In the genomic region with DNA sequence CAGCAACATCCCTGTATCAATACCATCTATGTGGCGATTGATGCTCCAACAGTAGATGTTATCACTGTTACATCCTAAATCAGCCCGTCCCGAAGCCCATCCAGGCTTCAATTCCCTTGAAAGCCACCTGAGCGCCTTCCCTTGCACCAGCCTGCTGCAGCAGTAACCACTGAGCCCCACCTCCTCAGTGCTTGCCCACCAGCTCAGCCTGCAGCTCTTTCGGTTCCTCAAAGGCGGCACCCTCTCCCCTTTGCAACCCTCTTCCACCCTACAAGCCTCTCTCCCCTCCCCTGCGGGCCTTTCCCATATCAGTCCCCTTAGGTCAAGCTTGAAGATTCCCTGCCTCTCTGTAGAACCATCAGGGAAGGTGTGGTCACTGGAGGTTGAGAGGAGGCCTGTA, we compare ENCODE assay signal across 25 mouse cellular contexts. TPM values are rescaled to one million over a fixed set of nuclear protein-coding genes. Genes with fewer than 3 reads are reported as not detected.
A peak's percentile ranks its signal among the peaks of the same experiment; 100 is the strongest.
DNase-seq lines count a peak whose midpoint lies in the region; ATAC-seq and TF ChIP-seq lines count a peak whose summit lies in the region.
"Had no signal": no experiment of that assay in that cellular context is flagged by ENCODE, and none has a peak within 500 bp of the region (broad histone marks: within the 10 kb centered on the region; RNA-seq: fewer than 3 reads in every experiment).

No protein-coding gene starts in this region.

- WGBS in stomach, postnatal 0 days, result 88% methylated on average over 7 of the region's 7 CpGs

- H3K9me3 ChIP-seq in stomach, postnatal 0 days (ENCODE audit: control insufficient read depth, low read length), result no peaks in the 10 kb centered on the region
- H3K9me3 ChIP-seq: embryonic facial prominence, embryonic 15.5 days; forebrain, embryonic 12.5 days; heart, embryonic 15.5 days; hindbrain, embryonic 10.5 days had no signal

- ATAC-seq in common myeloid progenitor, adult 5-6 weeks (replicated peaks; ENCODE audit: low read depth, poor library complexity, severe bottlenecking), result peak; percentile 54; the same call in 1 of the 2 replicates
- ATAC-seq in monocyte, adult 5-6 weeks (replicated peaks; ENCODE audit: insufficient number of reproducible peaks, low FRiP score, low TSS enrichment, poor library complexity, severe bottlenecking), result peak; percentile 53
- ATAC-seq in megakaryocyte-erythroid progenitor cell, adult 5-6 weeks (replicated peaks; ENCODE audit: low FRiP score, low TSS enrichment, poor library complexity, severe bottlenecking), result no peak
- no peak for ATAC-seq in stomach, postnatal 0 days (ENCODE audit: low FRiP score, low TSS enrichment)
- ATAC-seq: activated CD4-positive, CD25-positive, alpha-beta regulatory T cell, adult 4 months; forebrain, embryonic 16.5 days; Patski had no signal

- H3K9ac ChIP-seq in stomach, postnatal 0 days (ENCODE audit: low read length), result no peak overlapping the region
- H3K9ac ChIP-seq: embryonic facial prominence, embryonic 15.5 days; forebrain, embryonic 12.5 days; heart, embryonic 15.5 days; hindbrain, embryonic 14.5 days had no signal

- peak; percentile 10 for DNase-seq in urinary bladder, adult 2 months (ENCODE audit: low spot score)
- DNase-seq in urinary bladder, postnatal 25 days (ENCODE audit: low spot score), result no peak
- DNase-seq in splenic B cell, adult 2 months (ENCODE audit: low read depth, low spot score), result peak; percentile 73
- no peak for DNase-seq in stomach, postnatal 0 days (ENCODE audit: low spot score)
- DNase-seq in layer of hippocampus, adult 11-12 months (ENCODE audit: low spot score), result no peak
- DNase-seq: adrenal gland, postnatal 14 days; cerebellum, adult 18-20 months; cerebellum, postnatal 10 days; embryo, embryonic 11 days; gastrocnemius, postnatal 14 days had no signal

- H3K27ac ChIP-seq in stomach, postnatal 0 days (replicated peaks), result no peak overlapping the region
- H3K27ac ChIP-seq: embryonic facial prominence, embryonic 15.5 days; forebrain, embryonic 12.5 days; heart, embryonic 15.5 days; hindbrain, embryonic 10.5 days; hindbrain, embryonic 14.5 days had no signal

- no peak for TF ChIP-seq CTCF in stomach, postnatal 0 days (IDR thresholded peaks at IDR 0.05; ENCODE audit: low read depth)

- no peaks in the 10 kb centered on the region for H3K36me3 ChIP-seq in splenic B cell, adult 2 months (ENCODE audit: control insufficient read depth, insufficient read depth, low read length, poor library complexity, severe bottlenecking)
- no peaks in the 10 kb centered on the region for H3K36me3 ChIP-seq in stomach, postnatal 0 days (ENCODE audit: control insufficient read depth, insufficient read depth, low read length)
- H3K36me3 ChIP-seq: embryonic facial prominence, embryonic 15.5 days; forebrain, embryonic 12.5 days; heart, embryonic 15.5 days; hindbrain, embryonic 10.5 days had no signal

- no peak overlapping the region for H3K4me3 ChIP-seq in stomach, postnatal 0 days (ENCODE audit: low read depth, low read length)
- H3K4me3 ChIP-seq: embryonic facial prominence, embryonic 15.5 days; erythroblast, embryonic 14.5 days; forebrain, embryonic 12.5 days; heart, embryonic 15.5 days; hindbrain, embryonic 10.5 days had no signal

- H3K27me3 ChIP-seq in splenic B cell, adult 2 months (ENCODE audit: control insufficient read depth, insufficient read depth, low read length, poor library complexity, severe bottlenecking), result no peaks in the 10 kb centered on the region
- H3K27me3 ChIP-seq in stomach, postnatal 0 days (ENCODE audit: control insufficient read depth, insufficient read depth, low read length), result no peaks in the 10 kb centered on the region
- H3K27me3 ChIP-seq: embryonic facial prominence, embryonic 15.5 days; forebrain, embryonic 12.5 days; heart, embryonic 15.5 days; Patski had no signal

- no peaks in the 10 kb centered on the region for H3K4me1 ChIP-seq in stomach, postnatal 0 days (replicated peaks; ENCODE audit: control insufficient read depth, insufficient read depth)

- no peak overlapping the region for H3K4me2 ChIP-seq in stomach, postnatal 0 days (replicated peaks; ENCODE audit: low read depth)
- H3K4me2 ChIP-seq: embryonic facial prominence, embryonic 15.5 days; forebrain, embryonic 12.5 days; heart, embryonic 11.5 days; heart, embryonic 15.5 days; hindbrain, embryonic 14.5 days had no signal

- no peak for TF ChIP-seq EP300 in stomach, postnatal 0 days (optimal IDR thresholded peaks at IDR 0.05)

RNA-seq across cellular contexts. Expression of gene Irf4, which starts 20.9 kb away (rescaled TPM):
- polyA plus RNA-seq in urinary bladder, adult 2 months (2012; rRNA removed), result 2.3 TPM in 2 replicates
- total RNA-seq in common myeloid progenitor, adult 5-6 weeks (2017), result 0.50 and 7.2 TPM in 2 replicates
- 25.5 to 42.0 TPM (median 29.8 TPM) in 3 replicates for total RNA-seq in monocyte, adult 5-6 weeks (2017)
- 0.96 and 1.0 TPM in 2 replicates for total RNA-seq in megakaryocyte-erythroid progenitor cell, adult 5-6 weeks (2014; fragmentation: Nextera tagmentation)
- 1.4 TPM in 1 of 2 replicates, not detected in the other for total RNA-seq in megakaryocyte-erythroid progenitor cell, adult 5-6 weeks (2017)
- 0.04 and 0.05 TPM in 2 replicates for polyA plus RNA-seq in stomach, postnatal 0 days (2015; fragmentation: Nextera tagmentation; extraction: Ambion mirVana)
- polyA plus RNA-seq: C2C12; embryonic facial prominence, embryonic 11.5 days; erythroblast, embryonic 14.5 days; hindbrain, embryonic 10.5 days had no signal

Comparison
In these comparisons a context has a peak if more than half of its experiments do, and no peak if none do; other contexts are left out.
1. DNase-seq: peak in urinary bladder, adult 2 months (single experiment) and splenic B cell, adult 2 months (single experiment); none in urinary bladder, postnatal 25 days (single experiment), stomach, postnatal 0 days (single experiment) and layer of hippocampus, adult 11-12 months (single experiment).
2. ATAC-seq: peak in common myeloid progenitor, adult 5-6 weeks (single experiment) and monocyte, adult 5-6 weeks (single experiment); none in megakaryocyte-erythroid progenitor cell, adult 5-6 weeks (single experiment) and stomach, postnatal 0 days (single experiment).